Mouse (Mus musculus) limb, embryonic 10.5 days (tissue): ENCODE measurements around the gene Gpr62. TPM values are rescaled to one million over a fixed set of nuclear protein-coding genes. Genes with fewer than 3 reads are reported as not detected.

Source experiments
- DNase-seq: peaks from one replicate; pipeline ENCODE4 v3.0.0-alpha.2; 2017; ENCODE audit warnings: low spot score
- H3K27ac ChIP-seq: fragments of 300-500 bp; sonication (generic); 2 replicates; pipeline ENCODE4 v1.5.1; 2016; ENCODE audit warnings: mild to moderate bottlenecking
- H3K27me3 ChIP-seq: fragments of 300-500 bp; sonication (generic); 2 replicates; pipeline ENCODE4 v1.6.1; 2016; ENCODE audit warnings: low read depth, mild to moderate bottlenecking; ENCODE audit not compliant: poor library complexity, severe bottlenecking
- H3K36me3 ChIP-seq: fragments of 300-500 bp; sonication (generic); 2 replicates; pipeline ENCODE4 v1.6.1; 2016; ENCODE audit warnings: mild to moderate bottlenecking, moderate library complexity
- H3K4me1 ChIP-seq: fragments of 300-500 bp; sonication (generic); 2 replicates; pipeline ENCODE4 v1.6.1; 2016
- H3K4me3 ChIP-seq: fragments of 300-500 bp; sonication (generic); 2 replicates; pipeline ENCODE4 v1.5.1; 2016; ENCODE audit warnings: mild to moderate bottlenecking, moderate library complexity
- H3K9me3 ChIP-seq: fragments of 300-500 bp; sonication (generic); replicated peaks from 2 replicates; pipeline ENCODE4 v1.6.1; 2016; ENCODE audit warnings: mild to moderate bottlenecking
- WGBS: fragments of 180-500 bp; shearing (Covaris S2); methylation state at CpG from one replicate; pipeline ENCODE4 v1.1.7; 2016; 5-methylcytosine and 5-hydroxymethylcytosine counted together
- polyA plus RNA-seq: library from polyadenylated mRNA; unstranded; fragments of >200 nt; fragmentation: Nextera tagmentation; extraction: Ambion mirVana; gene quantifications from 2 replicates; pipeline ENCODE4 v1.2.1, GENCODE M21; 2016

The Gpr62 gene
- polyA plus RNA-seq, 1 experiment from 2014 or later: 0.59 TPM

DNA sequence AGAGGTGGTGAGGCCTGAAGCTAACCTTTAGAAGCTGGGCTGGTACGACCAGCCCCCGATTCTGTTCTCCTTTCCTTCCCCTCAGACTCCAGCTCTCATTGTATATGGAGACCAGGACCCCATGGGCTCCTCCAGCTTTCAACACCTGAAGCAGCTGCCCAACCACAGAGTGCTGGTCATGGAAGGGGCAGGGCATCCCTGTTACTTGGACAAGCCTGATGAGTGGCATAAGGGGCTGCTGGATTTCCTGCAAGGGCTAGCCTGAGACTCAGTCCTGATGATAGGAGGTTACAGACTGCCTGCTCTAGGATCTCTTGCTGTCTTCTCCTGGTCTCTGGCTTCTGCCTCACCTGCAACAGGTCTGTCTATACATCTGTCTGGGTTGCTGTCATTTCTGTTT, 13.8 kb downstream of the Gpr62 start:
- 41% methylated on average over 2 of the region's 2 CpGs for WGBS

DNA sequence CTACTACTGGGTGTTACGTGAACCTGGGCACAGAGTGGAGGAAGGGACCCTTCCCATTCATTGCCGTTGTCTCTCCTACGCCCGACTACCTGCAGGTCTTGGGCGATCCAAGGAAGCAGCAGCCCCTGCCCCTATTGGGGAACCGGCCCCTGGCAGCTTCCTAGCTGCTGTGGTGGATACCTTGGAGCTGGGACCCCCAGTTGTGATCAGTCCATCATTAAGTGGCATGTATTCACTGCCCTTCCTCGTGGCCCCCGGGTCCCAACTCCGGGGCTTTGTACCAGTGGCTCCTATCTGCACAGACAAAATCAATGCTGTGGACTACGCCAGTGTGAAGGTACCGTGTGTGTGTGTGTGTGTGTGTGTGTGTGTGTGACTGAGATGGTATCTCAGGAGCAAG, 14.4 kb downstream of the Gpr62 start:
- Histone ChIP-seq H3K27me3 (no peaks in the 10 kb centered on the region), H3K9me3 (no peaks in the 10 kb centered on the region), H3K4me3 (peak overlapping the region; percentile 90), H3K36me3 (peaks cover 8% of the 10 kb centered on the region), H3K4me1 (peaks cover 90% of the 10 kb centered on the region), H3K27ac (peak overlapping the region; percentile 94)
- 69% methylated on average over 11 of the region's 11 CpGs for WGBS
- DNase-seq: no peak

More for the DNA sequence above, 13.8 kb downstream of the Gpr62 start:
- DNase-seq: no peak
- Histone ChIP-seq H3K4me3 (peak overlapping the region; percentile 90), H3K9me3 (no peaks in the 10 kb centered on the region), H3K27me3 (no peaks in the 10 kb centered on the region), H3K4me1 (peaks cover 93% of the 10 kb centered on the region), H3K36me3 (peaks cover 14% of the 10 kb centered on the region), H3K27ac (peak overlapping the region; percentile 94)

DNA sequence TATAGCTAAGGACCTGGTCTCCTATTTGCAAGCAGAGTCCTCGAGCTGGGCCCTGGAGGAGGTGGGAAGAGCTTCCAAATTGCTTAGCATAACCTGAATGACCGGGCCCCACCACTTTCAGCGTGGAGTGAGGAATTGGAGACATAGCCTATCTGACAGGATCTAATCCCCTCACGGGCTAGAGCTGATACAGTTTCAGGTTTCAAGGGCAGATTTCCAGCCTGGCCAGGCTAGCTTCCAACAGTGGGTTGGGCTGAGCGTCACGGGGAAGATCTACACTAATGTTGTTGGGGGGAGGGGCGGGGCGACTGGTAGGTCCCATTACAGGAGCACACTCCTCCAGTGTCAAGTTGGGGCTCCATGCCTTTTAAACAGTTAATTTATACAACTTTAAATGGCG, 15.1 kb downstream of the Gpr62 start:
- Histone ChIP-seq H3K4me1 (peaks cover 87% of the 10 kb centered on the region), H3K36me3 (0 out of 2 replicates have a peak, but pooled peaks cover 3% of the 10 kb centered on the region), H3K27ac (peak overlapping the region; percentile 65), H3K4me3 (peak overlapping the region; percentile 90), H3K9me3 (no peaks in the 10 kb centered on the region), H3K27me3 (no peaks in the 10 kb centered on the region)
- DNase-seq: peak; percentile 62
- WGBS: 4% methylated on average over 9 of the region's 9 CpGs

DNA sequence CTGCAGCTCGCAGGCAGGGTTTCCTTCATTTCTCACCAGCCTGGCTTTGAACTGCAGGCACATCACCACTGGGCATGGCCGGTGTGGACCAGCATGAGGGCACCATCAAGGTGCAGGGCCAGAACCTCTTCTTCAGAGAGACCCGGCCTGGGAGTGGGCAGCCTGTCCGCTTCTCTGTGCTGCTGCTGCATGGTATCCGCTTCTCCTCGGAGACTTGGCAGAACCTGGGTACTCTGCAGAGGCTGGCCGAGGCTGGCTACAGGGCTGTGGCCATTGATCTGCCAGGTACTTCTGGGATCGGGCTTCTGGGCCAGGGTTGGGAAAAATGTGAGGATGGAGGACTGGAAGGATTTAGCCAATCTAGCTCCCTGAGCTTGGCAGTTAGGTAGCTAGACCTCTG, 15.8 kb downstream of the Gpr62 start:
- Histone ChIP-seq H3K36me3 (0 out of 2 replicates have a peak, but pooled peaks cover 3% of the 10 kb centered on the region), H3K4me3 (peak overlapping the region; percentile 90; the same call in 1 of the 2 replicates), H3K4me1 (peaks cover 87% of the 10 kb centered on the region), H3K27ac (peak overlapping the region; percentile 65), H3K9me3 (no peaks in the 10 kb centered on the region), H3K27me3 (no peaks in the 10 kb centered on the region)
- DNase-seq: no peak
- 90% methylated on average over 8 of the region's 8 CpGs for WGBS

DNA sequence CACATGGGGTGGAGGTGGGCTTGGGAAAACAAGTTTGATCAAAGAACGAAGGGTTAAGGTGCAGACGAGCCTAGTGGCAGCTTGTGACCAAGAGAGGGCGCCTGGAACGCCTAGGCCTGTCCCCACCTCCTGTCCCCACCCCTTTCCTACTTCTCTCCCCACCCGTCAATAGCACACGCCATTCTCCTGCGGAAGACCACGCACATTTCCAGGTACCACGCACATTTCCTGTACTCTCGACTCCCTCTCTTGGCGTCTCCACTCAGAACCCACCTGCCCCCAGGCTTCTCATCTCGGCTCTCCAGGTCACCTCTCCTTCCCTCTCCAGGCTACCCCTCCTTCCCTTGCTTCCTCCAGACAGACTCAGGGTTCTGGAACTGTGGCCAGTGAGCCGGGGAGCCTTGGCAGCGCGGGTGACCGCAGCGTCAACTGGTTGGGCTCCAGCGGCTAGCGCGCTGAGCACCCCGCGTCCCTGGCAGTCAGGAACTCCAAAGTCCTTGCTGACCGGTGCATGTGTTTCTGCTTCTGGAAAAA, 17.2 kb downstream of the Gpr62 start:
- H3K36me3 ChIP-seq: 0 out of 2 replicates have a peak, but pooled peaks cover 3% of the 10 kb centered on the region
- H3K4me3 ChIP-seq: peak overlapping the region; percentile 54
- DNase-seq: peak; percentile 72
- H3K27ac ChIP-seq: peak overlapping the region; percentile 81
- no peaks in the 10 kb centered on the region for H3K9me3 ChIP-seq
- H3K27me3 ChIP-seq: no peaks in the 10 kb centered on the region
- 1% methylated on average over 23 of the region's 23 CpGs for WGBS
- peaks cover 80% of the 10 kb centered on the region for H3K4me1 ChIP-seq

DNA sequence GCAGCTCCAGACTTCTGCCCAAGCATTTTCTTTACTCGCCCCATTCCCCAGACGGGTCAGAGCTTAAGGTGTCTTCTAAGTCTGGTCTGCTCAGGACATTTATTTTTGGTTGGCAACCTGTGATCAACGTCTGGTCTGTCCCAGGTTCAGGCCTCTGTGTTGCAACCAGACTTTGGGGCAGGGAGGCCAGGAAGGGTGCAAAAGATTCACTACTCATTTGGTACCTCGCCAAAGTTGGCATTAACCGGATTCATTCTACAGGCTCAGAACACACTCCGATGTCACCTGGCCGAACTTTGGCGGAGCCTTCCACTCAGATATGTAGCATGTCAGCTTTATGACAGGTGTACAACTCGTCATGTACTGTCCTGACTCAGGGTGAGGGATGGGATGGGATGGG, 17.8 kb downstream of the Gpr62 start:
- H3K4me1 ChIP-seq: peaks cover 75% of the 10 kb centered on the region
- peak overlapping the region; percentile 81 for H3K27ac ChIP-seq
- 34% methylated on average over 9 of the region's 9 CpGs for WGBS
- DNase-seq: no peak
- peak overlapping the region; percentile 54 for H3K4me3 ChIP-seq
- 0 out of 2 replicates have a peak, but pooled peaks cover 3% of the 10 kb centered on the region for H3K36me3 ChIP-seq
- no peaks in the 10 kb centered on the region for H3K9me3 ChIP-seq
- no peaks in the 10 kb centered on the region for H3K27me3 ChIP-seq

DNA sequence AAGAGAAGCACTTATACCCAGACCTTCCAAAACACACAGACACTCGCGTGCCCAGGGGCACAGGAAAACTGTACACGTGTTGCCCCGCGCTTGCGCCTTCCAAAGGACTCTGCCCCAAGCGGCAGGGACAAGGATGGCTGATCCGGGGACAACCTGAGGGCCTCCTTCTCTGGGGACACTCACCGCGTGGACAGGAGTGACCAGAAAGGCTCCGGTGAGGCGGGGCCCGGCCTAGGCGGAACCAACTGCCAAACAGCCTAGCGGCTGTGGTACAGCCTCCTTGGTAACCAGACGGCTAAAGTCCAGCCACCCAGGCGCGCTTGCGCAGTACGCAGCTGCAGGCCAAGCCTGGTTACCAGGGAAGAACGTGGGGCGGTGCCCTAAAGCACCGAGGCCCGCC, 18.4 kb downstream of the Gpr62 start, which contains the start of the genes Abhd14b and Abhd14a:
TSS of gene Abhd14b (plus strand) at position 112 of the 400 bp plus-strand sequence.
TSS of gene Abhd14a (minus strand) at position 331 of the 400 bp plus-strand sequence.
- Histone ChIP-seq H3K27me3 (no peaks in the 10 kb centered on the region), H3K36me3 (0 out of 2 replicates have a peak, but pooled peaks cover 3% of the 10 kb centered on the region), H3K27ac (peak within 1 kb of the TSS; percentile 81), H3K4me1 (peaks cover 69% of the 10 kb centered on the region), H3K4me3 (peak within 1 kb of the TSS; percentile 54), H3K9me3 (no peaks in the 10 kb centered on the region)
- WGBS: under 1% methylated on average over 24 of the region's 24 CpGs
- DNase-seq: peak; percentile 94

DNA sequence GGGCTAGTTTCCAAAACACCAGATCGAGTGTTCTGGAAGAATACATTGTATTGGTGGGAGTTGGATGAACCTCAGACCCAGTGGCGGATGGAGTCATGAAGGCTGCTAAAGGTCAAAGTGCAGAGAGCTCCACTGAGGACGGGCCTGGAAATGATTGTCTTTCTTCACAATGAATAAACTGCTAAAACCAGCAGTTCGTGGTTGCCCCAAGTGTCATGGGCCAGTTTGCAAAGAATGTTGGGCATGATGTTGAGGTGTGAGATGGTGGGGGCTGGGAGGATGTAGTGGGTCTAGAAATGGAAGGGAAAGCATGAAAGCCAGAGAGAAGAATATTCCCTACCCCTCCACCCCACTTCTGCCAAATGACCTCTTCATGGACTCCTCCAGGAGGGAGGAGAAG, 20.9 kb downstream of the Gpr62 start:
- peaks cover 44% of the 10 kb centered on the region for H3K4me1 ChIP-seq
- no peak overlapping the region for H3K4me3 ChIP-seq
- 81% methylated on average over 4 of the region's 4 CpGs for WGBS
- H3K27me3 ChIP-seq: no peaks in the 10 kb centered on the region
- H3K9me3 ChIP-seq: no peaks in the 10 kb centered on the region
- no peak overlapping the region for H3K27ac ChIP-seq
- DNase-seq: no peak
- H3K36me3 ChIP-seq: 0 out of 2 replicates have a peak, but pooled peaks cover 4% of the 10 kb centered on the region

DNA sequence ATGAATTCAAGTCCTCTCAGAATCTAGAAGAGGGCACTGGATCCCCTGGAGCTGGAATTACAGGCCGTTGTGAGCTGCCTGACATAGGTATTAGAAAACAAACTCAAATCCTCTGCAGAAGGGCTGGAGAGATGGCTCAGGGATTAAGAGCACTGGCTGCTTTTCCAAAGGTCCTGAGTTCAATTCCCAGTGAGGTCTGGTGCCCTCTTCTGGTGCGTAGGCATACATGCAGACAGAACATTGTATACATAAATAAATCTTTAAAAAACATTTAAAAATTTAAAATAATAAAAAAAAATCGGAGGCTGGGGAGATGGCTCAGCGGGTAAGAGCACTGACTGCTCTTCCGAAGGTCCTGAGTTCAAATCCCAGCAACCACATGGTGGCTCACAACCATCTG, 23.1 kb downstream of the Gpr62 start:
- 78% methylated on average over 5 of the region's 5 CpGs for WGBS
- no peak for DNase-seq
- Histone ChIP-seq H3K4me3 (no peak overlapping the region), H3K27ac (no peak overlapping the region), H3K36me3 (0 out of 2 replicates have a peak, but pooled peaks cover 3% of the 10 kb centered on the region), H3K27me3 (no peaks in the 10 kb centered on the region), H3K9me3 (no peaks in the 10 kb centered on the region), H3K4me1 (peaks cover 37% of the 10 kb centered on the region)

DNA sequence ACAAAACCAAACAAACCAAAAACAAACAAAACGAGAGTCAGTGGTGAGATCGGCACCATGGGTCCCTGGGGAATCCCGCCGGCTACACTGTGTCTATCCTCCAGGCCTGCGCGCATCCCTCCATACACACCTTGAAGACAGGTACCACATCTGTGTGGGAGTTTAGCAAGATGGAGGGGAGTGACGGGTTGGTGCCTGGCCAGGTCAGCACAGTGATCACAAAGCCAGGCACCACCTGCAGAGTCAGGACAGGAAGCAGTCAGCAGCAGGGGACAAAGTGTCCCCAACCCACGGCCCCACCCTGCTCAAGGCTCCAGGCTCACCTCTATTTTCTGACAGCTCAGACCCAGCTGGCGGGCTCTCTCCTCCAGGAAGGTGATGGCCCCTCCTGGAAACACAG, 29.2 kb downstream of the Gpr62 start:
- WGBS: 91% methylated on average over 9 of the region's 9 CpGs
- no peak overlapping the region for H3K27ac ChIP-seq
- H3K36me3 ChIP-seq: peaks cover 41% of the 10 kb centered on the region
- no peaks in the 10 kb centered on the region for H3K27me3 ChIP-seq
- peaks cover 31% of the 10 kb centered on the region for H3K4me1 ChIP-seq
- no peaks in the 10 kb centered on the region for H3K9me3 ChIP-seq
- H3K4me3 ChIP-seq: no peak overlapping the region; the same call in 1 of the 2 replicates
- no peak for DNase-seq

DNA sequence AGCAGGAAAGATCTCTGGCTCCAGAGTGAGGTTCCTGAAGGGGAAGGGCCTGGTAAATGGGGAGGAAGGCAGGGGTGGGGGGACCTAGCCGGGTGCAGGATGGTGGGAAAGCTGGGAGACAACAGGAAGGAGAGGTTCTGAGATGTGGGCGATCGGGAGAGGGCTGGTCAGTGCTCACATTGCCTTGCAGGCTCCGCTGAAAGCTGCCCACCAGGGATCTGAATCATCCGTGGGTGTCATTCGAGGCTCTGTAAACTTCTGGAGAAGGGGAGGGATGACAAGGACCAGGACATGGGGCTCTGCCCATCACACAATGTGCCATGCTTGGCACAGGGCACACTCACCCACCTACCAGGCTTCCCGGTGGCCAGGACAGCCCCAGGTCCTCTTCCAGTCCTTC, 32.3 kb downstream of the Gpr62 start:
- Histone ChIP-seq H3K27ac (no peak overlapping the region), H3K4me1 (peaks cover 37% of the 10 kb centered on the region), H3K4me3 (no peak overlapping the region), H3K27me3 (no peaks in the 10 kb centered on the region), H3K36me3 (peaks cover 51% of the 10 kb centered on the region), H3K9me3 (no peaks in the 10 kb centered on the region)
- WGBS: 73% methylated on average over 7 of the region's 7 CpGs
- DNase-seq: no peak

DNA sequence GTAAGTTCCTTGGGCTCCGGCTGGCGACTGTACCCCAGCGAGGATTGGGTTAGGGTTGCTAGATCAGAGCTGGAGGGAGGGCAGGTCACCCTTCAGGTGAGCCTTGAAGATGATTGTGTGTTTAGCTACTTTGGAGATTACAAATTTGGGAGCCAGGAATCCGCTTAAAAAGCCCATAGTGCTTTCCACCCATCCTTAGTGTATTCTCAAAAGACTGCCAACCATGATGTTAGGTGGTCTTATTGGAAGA, 35.8 kb downstream of the Gpr62 start:
- Histone ChIP-seq H3K9me3 (no peaks in the 10 kb centered on the region), H3K4me1 (peaks cover 20% of the 10 kb centered on the region), H3K27me3 (no peaks in the 10 kb centered on the region), H3K36me3 (peaks cover 46% of the 10 kb centered on the region), H3K4me3 (peak overlapping the region; percentile 89), H3K27ac (peak overlapping the region; percentile 97)
- WGBS: 3% methylated on average over 4 of the region's 4 CpGs
- no peak for DNase-seq

DNA sequence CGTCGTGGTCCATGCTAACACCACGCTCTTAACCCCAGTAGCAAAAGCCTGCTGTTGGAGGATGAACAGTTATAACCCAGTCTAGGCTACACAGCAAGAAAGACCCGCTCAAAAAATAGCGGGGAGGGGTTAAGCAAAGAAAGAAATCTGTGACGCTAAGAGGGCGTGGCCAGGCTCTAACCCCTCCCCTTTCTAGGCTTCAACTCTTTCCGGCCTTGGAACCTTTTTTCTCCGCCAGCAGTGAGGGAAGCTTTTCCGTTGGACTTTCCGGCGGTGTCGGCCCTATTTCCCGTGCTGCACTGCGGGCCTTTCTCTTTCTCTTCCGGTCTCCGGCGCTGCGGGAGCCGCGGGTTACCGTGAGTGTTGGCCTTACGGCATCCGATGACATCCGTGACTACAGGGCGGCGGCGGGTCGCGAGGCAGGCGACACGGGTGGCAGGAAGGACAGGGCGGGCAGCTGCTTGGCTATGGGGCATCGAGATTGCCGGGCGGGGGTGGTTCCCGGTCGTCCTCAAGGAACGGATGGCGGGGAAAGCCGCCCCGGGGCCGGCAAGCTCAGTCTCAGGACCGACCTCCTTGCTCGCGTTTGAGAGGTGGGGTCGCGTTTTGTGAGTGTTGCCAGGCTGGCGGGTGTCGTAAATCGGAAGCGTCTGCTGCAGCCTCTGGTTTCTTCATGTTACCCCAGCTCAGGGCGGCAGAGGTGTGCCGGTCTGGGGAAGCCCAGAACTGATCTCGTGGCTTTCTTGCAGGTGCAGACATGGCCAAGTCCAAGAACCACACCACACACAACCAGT, 36.3 kb downstream of the Gpr62 start, which contains the start of gene Rpl29:
TSS of gene Rpl29 (plus strand) at position 234 of the 794 bp plus-strand sequence.
- Histone ChIP-seq H3K36me3 (peaks cover 42% of the 10 kb centered on the region), H3K9me3 (no peaks in the 10 kb centered on the region), H3K27me3 (no peaks in the 10 kb centered on the region), H3K27ac (peak within 1 kb of the TSS; percentile 97), H3K4me1 (peaks cover 20% of the 10 kb centered on the region), H3K4me3 (peak within 1 kb of the TSS; percentile 89)
- under 1% methylated on average over 55 of the region's 55 CpGs for WGBS
- peak; percentile 90 for DNase-seq
